Mouse (Mus musculus) testis, adult 2 months (tissue): ENCODE measurements around the gene C130026I21Rik.
"Not testable (repeated sequence)": the region's sequence is repeated elsewhere in the genome, so short reads cannot be mapped to it uniquely, and the experiment has no call there.

Experiments
- CTCF ChIP-seq: fragments of 200-500 bp; IDR thresholded peaks from 2 replicates; pipeline ENCODE4 v1.5.1; 2012; ENCODE audit warnings: low read depth, mild to moderate bottlenecking, inconsistent platforms, low read length, moderate library complexity; ENCODE audit not compliant: control insufficient read depth, insufficient read depth, insufficient replicate concordance
- POLR2A ChIP-seq: fragments of 200-500 bp; IDR thresholded peaks from 2 replicates; pipeline ENCODE4 v1.6.1; 2012; ENCODE audit warnings: low read depth, mild to moderate bottlenecking, inconsistent platforms, low read length, moderate library complexity; ENCODE audit not compliant: control insufficient read depth

- TF ChIP-seq POLR2A, CTCF: not testable (repeated sequence)
Measured at GRCm38 (mm10) chr1:85086211-85086610, 184.2 kb downstream of the C130026I21Rik start.
